Mouse (Mus musculus) lung, postnatal 0 days (tissue): ENCODE results near the gene Eml1. TPM values are rescaled to one million over a fixed set of nuclear protein-coding genes. Genes with fewer than 3 reads are reported as not detected.

Experiments used
- ATAC-seq: fragments of 200-750 bp; cut with Nextera tagmentation; 2 replicates; pipeline ENCODE4 v1.8.0; 2017; ENCODE audit warnings: moderate library complexity
- DNase-seq: peaks from one replicate; pipeline ENCODE4 v3.0.0-alpha.2; 2016; ENCODE audit warnings: low spot score
- H3K27ac ChIP-seq: fragments of 300-500 bp; sonication (generic); 2 replicates; pipeline ENCODE4 v1.5.1; 2014; ENCODE audit warnings: antibody characterized with exemption, mild to moderate bottlenecking, low read length, mixed read lengths
- H3K27me3 ChIP-seq: fragments of 300-500 bp; sonication (generic); replicated peaks from 2 replicates; pipeline ENCODE4 v1.6.1; 2014; ENCODE audit warnings: low read length, mixed read lengths; ENCODE audit not compliant: insufficient read depth
- H3K36me3 ChIP-seq: fragments of 300-500 bp; sonication (generic); 2 replicates; pipeline ENCODE4 v1.6.1; 2014; ENCODE audit warnings: low read length, mixed read lengths; ENCODE audit not compliant: insufficient read depth
- H3K4me1 ChIP-seq: fragments of 300-500 bp; sonication (generic); 2 replicates; pipeline ENCODE4 v1.6.1; 2014; ENCODE audit warnings: antibody characterized with exemption, low read depth, low read length, mixed read lengths; ENCODE audit not compliant: insufficient read depth
- H3K4me2 ChIP-seq: fragments of 300-500 bp; sonication (generic); replicated peaks from 2 replicates; pipeline ENCODE4 v1.6.1; 2014; ENCODE audit warnings: low read depth, mild to moderate bottlenecking, low read length, moderate library complexity, mixed read lengths
- H3K4me3 ChIP-seq: fragments of 300-500 bp; sonication (generic); 2 replicates; pipeline ENCODE4 v1.5.1; 2014; ENCODE audit warnings: low read depth, low read length
- H3K9ac ChIP-seq: fragments of 300-500 bp; sonication (generic); replicated peaks from 2 replicates; pipeline ENCODE4 v1.6.1; 2014; ENCODE audit warnings: low read depth, mild to moderate bottlenecking
- H3K9me3 ChIP-seq: fragments of 300-500 bp; sonication (generic); 2 replicates; pipeline ENCODE4 v1.6.1; 2016; ENCODE audit warnings: low read length, mixed read lengths
- CTCF ChIP-seq: IDR thresholded peaks from 2 replicates; pipeline ENCODE4 v1.5.1; 2016; ENCODE audit warnings: antibody characterized with exemption, mild to moderate bottlenecking
- EP300 ChIP-seq: IDR thresholded peaks from 2 replicates; pipeline ENCODE4 v1.6.1; 2016; ENCODE audit warnings: antibody characterized with exemption, mild to moderate bottlenecking, control low read depth
- WGBS: fragments of 180-500 bp; shearing (Covaris S2); extraction: QIAGEN DNeasy Blood & Tissue Kit; methylation state at CpG from one replicate; pipeline ENCODE4 v1.1.7; 2014; 5-methylcytosine and 5-hydroxymethylcytosine counted together
- polyA plus RNA-seq: library from polyadenylated mRNA; unstranded; fragments of >200 nt; fragmentation: Nextera tagmentation; extraction: Ambion mirVana; gene quantifications from 2 replicates; pipeline ENCODE4 v1.2.1, GENCODE M21; 2015

The Eml1 gene
- polyA plus RNA-seq, 1 experiment from 2014 or later = 55.0 TPM

DNA sequence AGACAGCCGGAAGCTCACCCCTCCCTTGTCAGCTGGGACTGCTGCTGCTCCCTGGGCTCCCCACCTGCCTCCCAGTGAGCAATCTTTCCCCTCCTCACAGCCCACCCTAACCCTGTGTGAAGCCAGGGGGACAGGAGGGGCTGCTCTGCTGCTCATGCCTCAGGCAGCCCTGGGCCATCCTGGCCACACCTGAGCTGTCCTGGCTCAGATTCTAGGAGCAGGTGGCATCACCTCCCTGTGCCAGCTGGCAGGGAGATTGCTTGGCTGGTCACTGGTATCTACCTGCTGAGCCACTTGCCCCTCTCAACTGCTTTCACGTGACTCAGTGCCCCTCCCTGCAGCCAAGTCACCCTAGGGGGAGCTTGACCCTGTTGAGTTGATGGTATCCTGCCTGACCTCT is 16.5 kb upstream of the Eml1 start:
- DNase-seq = no peak
- WGBS = 61% methylated on average over 2 of the region's 2 CpGs
- Histone ChIP-seq H3K36me3 (no peaks in the 10 kb centered on the region), H3K27me3 (0 out of 2 replicates have a peak, but pooled peaks cover 20% of the 10 kb centered on the region), H3K9me3 (no peaks in the 10 kb centered on the region), H3K9ac (no peak overlapping the region), H3K4me3 (no peak overlapping the region), H3K27ac (no peak overlapping the region), H3K4me2 (no peak overlapping the region), H3K4me1 (no peaks in the 10 kb centered on the region)
- ATAC-seq = no peak
- no peak for TF ChIP-seq EP300

GRCm38 (mm10) chr12:108355271-108355670 is 15.5 kb upstream of the Eml1 start:
- Histone ChIP-seq H3K27me3 (0 out of 2 replicates have a peak, but pooled peaks cover 20% of the 10 kb centered on the region), H3K9me3 (no peaks in the 10 kb centered on the region), H3K4me2 (no peak overlapping the region), H3K4me3 (no peak overlapping the region), H3K27ac (no peak overlapping the region), H3K4me1 (no peaks in the 10 kb centered on the region), H3K36me3 (no peaks in the 10 kb centered on the region), H3K9ac (no peak overlapping the region)
- TF ChIP-seq CTCF (no peak), EP300 (no peak)
- no peak for ATAC-seq
- DNase-seq = no peak
- 82% methylated on average over 1 of the region's 1 CpGs for WGBS

GRCm38 (mm10) chr12:108355986-108356385 is 14.8 kb upstream of the Eml1 start:
- H3K9ac ChIP-seq = no peak overlapping the region
- no peak overlapping the region for H3K27ac ChIP-seq
- peak; percentile 25; the same call in 1 of the 2 replicates for TF ChIP-seq CTCF
- no peak for TF ChIP-seq EP300
- no peak for DNase-seq
- H3K9me3 ChIP-seq = no peaks in the 10 kb centered on the region
- H3K36me3 ChIP-seq = no peaks in the 10 kb centered on the region
- H3K4me1 ChIP-seq = no peaks in the 10 kb centered on the region
- H3K4me3 ChIP-seq = no peak overlapping the region
- H3K4me2 ChIP-seq = no peak overlapping the region
- no peak for ATAC-seq
- H3K27me3 ChIP-seq = 0 out of 2 replicates have a peak, but pooled peaks cover 15% of the 10 kb centered on the region

GRCm38 (mm10) chr12:108363796-108364195 is 7.0 kb upstream of the Eml1 start:
- Histone ChIP-seq H3K9me3 (no peaks in the 10 kb centered on the region), H3K36me3 (no peaks in the 10 kb centered on the region), H3K4me1 (0 out of 2 replicates have a peak, but pooled peaks cover 3% of the 10 kb centered on the region), H3K9ac (no peak overlapping the region), H3K27ac (no peak overlapping the region), H3K27me3 (no peaks in the 10 kb centered on the region), H3K4me3 (no peak overlapping the region), H3K4me2 (no peak overlapping the region)
- ATAC-seq (peak; percentile 65), DNase-seq (peak; percentile 83)
- TF ChIP-seq CTCF = peak; percentile 98
- TF ChIP-seq EP300 = no peak
- WGBS = 5% methylated on average over 5 of the region's 5 CpGs

GRCm38 (mm10) chr12:108365340-108365739 is 5.4 kb upstream of the Eml1 start:
- Histone ChIP-seq H3K9ac (no peak overlapping the region), H3K9me3 (no peaks in the 10 kb centered on the region), H3K4me1 (0 out of 2 replicates have a peak, but pooled peaks cover 3% of the 10 kb centered on the region), H3K36me3 (no peaks in the 10 kb centered on the region), H3K4me3 (no peak overlapping the region), H3K4me2 (no peak overlapping the region), H3K27ac (no peak overlapping the region), H3K27me3 (no peaks in the 10 kb centered on the region)
- 5% methylated on average over 3 of the region's 3 CpGs for WGBS
- peak; percentile 72 for ATAC-seq
- peak; percentile 83 for DNase-seq
- TF ChIP-seq EP300 (peak; percentile 51; the same call in 1 of the 2 replicates), CTCF (peak; percentile 61)

DNA sequence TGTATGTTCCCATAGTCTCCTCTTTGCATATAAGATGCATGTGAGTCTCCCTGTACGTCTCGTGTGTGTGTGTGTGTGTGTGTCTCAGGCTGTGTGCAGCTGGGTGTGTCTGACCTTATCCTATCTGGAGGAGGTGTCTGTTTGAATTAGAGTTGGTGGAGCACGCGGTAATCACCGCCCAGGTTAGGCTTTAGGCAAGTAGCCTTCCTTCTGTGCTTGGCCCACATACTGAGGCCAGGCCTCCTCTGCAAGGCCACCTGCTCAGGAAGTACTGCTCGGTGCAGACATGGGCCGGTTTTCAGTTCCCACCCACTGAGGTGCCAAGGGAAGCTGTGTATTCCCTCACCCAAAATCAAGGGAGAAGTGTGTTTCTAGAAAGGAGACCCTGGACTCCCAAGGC is 4.9 kb upstream of the Eml1 start:
- ATAC-seq = no peak
- no peak overlapping the region for H3K4me2 ChIP-seq
- no peak overlapping the region for H3K9ac ChIP-seq
- no peaks in the 10 kb centered on the region for H3K27me3 ChIP-seq
- WGBS = 33% methylated on average over 7 of the region's 7 CpGs
- TF ChIP-seq EP300 = no peak
- no peak for TF ChIP-seq CTCF
- peaks cover 4% of the 10 kb centered on the region; the same call in 1 of the 2 replicates for H3K4me1 ChIP-seq
- H3K27ac ChIP-seq = no peak overlapping the region
- DNase-seq = no peak
- no peak overlapping the region for H3K4me3 ChIP-seq
- H3K36me3 ChIP-seq = no peaks in the 10 kb centered on the region
- no peaks in the 10 kb centered on the region for H3K9me3 ChIP-seq

DNA sequence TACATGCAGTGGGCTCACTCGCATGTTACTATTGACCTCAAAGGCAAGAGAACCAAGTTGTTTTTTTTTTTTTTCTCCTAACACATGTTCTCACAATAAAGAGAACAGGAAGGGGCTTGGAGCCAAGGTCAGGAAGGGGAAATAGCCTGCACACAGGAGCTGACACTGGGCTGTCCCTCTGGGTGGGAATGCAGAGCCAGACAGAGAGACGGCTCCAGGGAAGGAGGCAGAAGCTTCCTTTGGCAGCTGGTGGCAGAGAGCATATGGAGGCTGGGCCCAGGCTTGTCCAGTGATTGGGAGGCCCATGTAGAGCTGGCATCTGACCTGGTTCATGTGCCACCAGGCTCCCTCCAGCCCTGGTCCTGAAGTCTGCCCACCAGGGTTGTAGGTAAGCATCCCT is 2.8 kb upstream of the Eml1 start:
- 44% methylated on average over 2 of the region's 2 CpGs for WGBS
- Histone ChIP-seq H3K4me2 (no peak overlapping the region), H3K9ac (no peak overlapping the region), H3K36me3 (no peaks in the 10 kb centered on the region), H3K4me1 (peaks cover 8% of the 10 kb centered on the region; the same call in 1 of the 2 replicates), H3K4me3 (no peak overlapping the region), H3K27me3 (no peaks in the 10 kb centered on the region), H3K9me3 (no peaks in the 10 kb centered on the region), H3K27ac (0 out of 2 replicates have a peak overlapping the region, but pooled peaks have one; percentile 44)
- no peak for TF ChIP-seq CTCF
- TF ChIP-seq EP300 = peak; percentile 87
- peak; percentile 8; the same call in 1 of the 2 replicates for ATAC-seq
- DNase-seq = peak; percentile 57
